Mouse (Mus musculus): ENCODE results near the gene Pitpnc1.

GRCm38 (mm10) chr11:107443121-107444095 is 27.1 kb downstream of the Pitpnc1 start:
- TF ChIP-seq CTCF (IDR thresholded peaks at IDR 0.05; ENCODE audit: low read depth) (no peak), EP300 (IDR thresholded peaks at IDR 0.05; ENCODE audit: low read depth) (no peak)
